Mouse (Mus musculus) intestine, postnatal 0 days (tissue): ENCODE data around the gene Rora. TPM values are rescaled to one million over a fixed set of nuclear protein-coding genes. Genes with fewer than 3 reads are reported as not detected.

ENCODE experiments used
- ATAC-seq: fragments of 200-750 bp; cut with Nextera tagmentation; 2 replicates; pipeline ENCODE4 v1.8.0; 2017; ENCODE audit warnings: mild to moderate bottlenecking, moderate TSS enrichment, moderate library complexity
- H3K27ac ChIP-seq: fragments of 300-500 bp; sonication (generic); 2 replicates; pipeline ENCODE4 v1.5.1; 2014; ENCODE audit warnings: mild to moderate bottlenecking, low read depth, low read length, moderate library complexity
- H3K27me3 ChIP-seq: fragments of 300-500 bp; sonication (generic); replicated peaks from 2 replicates; pipeline ENCODE4 v1.6.1; 2014; ENCODE audit warnings: low read length, mixed read lengths; ENCODE audit not compliant: control insufficient read depth, insufficient read depth
- H3K36me3 ChIP-seq: fragments of 300-500 bp; sonication (generic); 2 replicates; pipeline ENCODE4 v1.6.1; 2014; ENCODE audit warnings: mild to moderate bottlenecking, moderate library complexity; ENCODE audit not compliant: control insufficient read depth, insufficient read depth
- H3K4me1 ChIP-seq: fragments of 300-500 bp; sonication (generic); replicated peaks from 2 replicates; pipeline ENCODE4 v1.6.1; 2014; ENCODE audit warnings: antibody characterized with exemption, low read length, mixed read lengths; ENCODE audit not compliant: control insufficient read depth, insufficient read depth
- H3K4me2 ChIP-seq: fragments of 300-500 bp; sonication (generic); replicated peaks from 2 replicates; pipeline ENCODE4 v1.6.1; 2014; ENCODE audit warnings: low read depth, mild to moderate bottlenecking, moderate library complexity
- H3K4me3 ChIP-seq: fragments of 300-500 bp; sonication (generic); 2 replicates; pipeline ENCODE4 v1.5.1; 2014; ENCODE audit warnings: low read depth, low read length
- H3K9ac ChIP-seq: fragments of 300-500 bp; sonication (generic); 2 replicates; pipeline ENCODE4 v1.6.1; 2014; ENCODE audit warnings: mild to moderate bottlenecking, low read depth, low read length
- H3K9me3 ChIP-seq: fragments of 300-500 bp; sonication (generic); 2 replicates; pipeline ENCODE4 v1.6.1; 2016; ENCODE audit warnings: mixed run types; ENCODE audit not compliant: control insufficient read depth
- CTCF ChIP-seq: sonication (generic); IDR thresholded peaks from 2 replicates; pipeline ENCODE4 v1.5.1; 2016; ENCODE audit warnings: low read depth, mild to moderate bottlenecking, control low read depth, antibody characterized with exemption, moderate library complexity
- WGBS: fragments of 180-500 bp; shearing (Covaris S2); extraction: QIAGEN DNeasy Blood & Tissue Kit; methylation state at CpG from one replicate; pipeline ENCODE4 v1.1.7; 2014; 5-methylcytosine and 5-hydroxymethylcytosine counted together
- polyA plus RNA-seq: library from polyadenylated mRNA; unstranded; fragments of >200 nt; fragmentation: Nextera tagmentation; extraction: Ambion mirVana; gene quantifications from 2 replicates; pipeline ENCODE4 v1.2.1, GENCODE M21; 2015

Rora gene
- polyA plus RNA-seq, 1 experiment from 2014 or later = 4.7 TPM

DNA sequence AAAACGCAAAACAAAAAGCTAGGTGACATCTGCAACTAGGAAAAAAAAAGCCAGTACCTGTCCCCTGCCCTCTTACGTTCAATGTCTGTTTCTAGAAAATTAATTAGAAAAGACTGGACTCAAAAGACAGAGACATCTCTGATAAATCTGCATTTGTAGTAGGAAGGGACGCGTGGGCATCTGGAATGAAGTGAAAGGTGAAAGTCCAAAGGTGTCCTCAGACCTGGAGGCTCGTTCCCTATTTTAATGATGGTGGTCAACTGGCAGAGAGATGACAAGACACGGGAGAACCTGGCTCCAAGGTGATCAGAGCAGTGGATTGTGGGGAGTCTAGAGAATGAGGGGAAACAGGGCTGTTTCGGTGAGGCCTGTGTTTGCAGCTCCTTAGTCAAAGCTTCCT is 674.0 kb downstream of the Rora start:
- H3K4me3 ChIP-seq = no peak overlapping the region
- no peak overlapping the region for H3K9ac ChIP-seq
- H3K9me3 ChIP-seq = no peaks in the 10 kb centered on the region
- ATAC-seq = no peak
- H3K27me3 ChIP-seq = no peaks in the 10 kb centered on the region
- no peaks in the 10 kb centered on the region for H3K36me3 ChIP-seq
- WGBS = 82% methylated on average over 7 of the region's 7 CpGs
- no peak overlapping the region for H3K27ac ChIP-seq
- no peaks in the 10 kb centered on the region for H3K4me1 ChIP-seq
- no peak for TF ChIP-seq CTCF
- H3K4me2 ChIP-seq = no peak overlapping the region

DNA sequence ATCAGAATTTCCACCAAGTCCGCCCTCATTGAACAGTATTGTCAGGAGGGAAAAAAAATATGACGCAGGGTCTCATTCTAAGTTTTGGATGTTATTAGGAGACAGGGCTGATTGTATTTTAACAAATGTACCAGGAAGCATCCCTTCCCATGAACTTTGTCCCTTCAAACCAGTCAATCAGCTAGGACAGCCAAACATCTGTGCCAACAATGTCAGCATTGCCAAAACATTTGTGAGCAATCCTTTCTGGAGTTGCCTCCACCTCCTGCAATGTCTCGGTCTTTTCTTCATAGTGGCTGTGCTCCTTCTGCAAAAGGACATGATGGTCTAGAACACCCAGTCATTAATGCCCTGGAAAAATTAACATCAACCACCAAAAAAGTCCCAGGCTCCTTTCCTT is 678.2 kb downstream of the Rora start:
- ATAC-seq = no peak
- no peak overlapping the region for H3K4me2 ChIP-seq
- WGBS = 89% methylated on average over 3 of the region's 3 CpGs
- no peaks in the 10 kb centered on the region for H3K27me3 ChIP-seq
- H3K4me1 ChIP-seq = no peaks in the 10 kb centered on the region
- no peak overlapping the region for H3K4me3 ChIP-seq
- no peaks in the 10 kb centered on the region for H3K36me3 ChIP-seq
- H3K9me3 ChIP-seq = no peaks in the 10 kb centered on the region
- H3K27ac ChIP-seq = no peak overlapping the region
- no peak for TF ChIP-seq CTCF
- H3K9ac ChIP-seq = no peak overlapping the region

DNA sequence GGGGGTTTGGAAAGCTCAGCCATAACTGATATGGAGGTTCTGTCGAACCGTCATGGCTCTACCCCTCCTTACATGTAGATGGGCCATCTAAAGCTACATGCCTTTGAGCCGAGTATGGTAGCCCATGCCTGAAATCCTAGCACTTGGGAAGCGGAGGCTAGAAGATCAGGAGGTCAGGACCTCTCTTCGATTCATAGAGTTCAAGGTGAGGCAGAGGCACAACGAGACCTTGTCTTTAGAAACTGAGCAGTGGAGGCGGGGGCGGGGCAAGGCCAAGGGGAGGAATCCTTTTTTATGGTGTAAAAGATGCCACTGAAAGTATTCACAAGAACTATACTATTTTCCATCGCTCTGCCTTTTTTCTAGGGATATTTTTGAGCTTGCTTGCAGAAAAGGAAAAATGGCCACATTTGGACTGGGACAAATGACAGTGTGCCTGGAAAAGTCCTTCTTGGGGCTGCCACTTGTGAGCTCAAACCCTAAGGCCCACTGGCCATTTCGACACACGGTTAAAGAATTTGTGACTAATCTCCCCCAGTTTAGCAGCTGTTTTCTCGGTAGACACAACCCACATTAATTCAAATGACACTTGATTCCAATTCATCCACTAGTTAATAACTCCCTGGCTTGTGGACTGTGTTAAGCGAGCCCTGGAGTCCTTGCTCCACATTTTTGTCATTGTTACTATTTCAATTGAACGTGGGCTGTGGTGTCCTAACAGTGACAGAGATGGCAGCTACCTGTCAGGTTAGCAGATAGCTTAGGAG is 679.4 kb downstream of the Rora start:
- H3K4me2 ChIP-seq = no peak overlapping the region
- no peak overlapping the region for H3K9ac ChIP-seq
- 83% methylated on average over 14 of the region's 14 CpGs for WGBS
- no peak for ATAC-seq
- no peaks in the 10 kb centered on the region for H3K27me3 ChIP-seq
- no peak overlapping the region for H3K27ac ChIP-seq
- H3K9me3 ChIP-seq = no peaks in the 10 kb centered on the region
- no peak for TF ChIP-seq CTCF
- H3K4me3 ChIP-seq = no peak overlapping the region
- no peaks in the 10 kb centered on the region for H3K36me3 ChIP-seq
- no peaks in the 10 kb centered on the region for H3K4me1 ChIP-seq

DNA sequence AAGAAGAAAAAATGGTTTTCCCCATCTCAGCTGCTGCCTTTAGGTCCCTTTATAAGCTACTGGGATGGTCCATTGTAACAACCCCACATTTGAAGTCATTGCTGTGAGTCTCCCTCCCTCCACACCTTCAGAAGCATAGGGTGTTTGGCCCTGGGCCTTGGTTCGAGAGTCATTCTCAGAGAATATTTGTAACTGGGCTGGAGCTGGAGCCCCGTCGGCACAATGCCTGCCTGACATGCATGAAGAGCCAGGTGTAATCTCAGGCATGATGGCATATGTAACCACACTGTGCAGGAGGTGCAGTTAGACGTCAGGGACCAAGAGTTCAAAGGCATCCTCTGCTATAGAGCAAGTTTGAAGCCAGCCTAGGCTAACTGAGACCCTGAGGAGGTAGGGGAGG is 680.1 kb downstream of the Rora start:
- Histone ChIP-seq H3K27me3 (no peaks in the 10 kb centered on the region), H3K9ac (no peak overlapping the region), H3K4me2 (no peak overlapping the region), H3K9me3 (no peaks in the 10 kb centered on the region), H3K36me3 (no peaks in the 10 kb centered on the region), H3K4me1 (no peaks in the 10 kb centered on the region), H3K4me3 (no peak overlapping the region), H3K27ac (no peak overlapping the region)
- 80% methylated on average over 4 of the region's 4 CpGs for WGBS
- no peak for TF ChIP-seq CTCF
- ATAC-seq = no peak

DNA sequence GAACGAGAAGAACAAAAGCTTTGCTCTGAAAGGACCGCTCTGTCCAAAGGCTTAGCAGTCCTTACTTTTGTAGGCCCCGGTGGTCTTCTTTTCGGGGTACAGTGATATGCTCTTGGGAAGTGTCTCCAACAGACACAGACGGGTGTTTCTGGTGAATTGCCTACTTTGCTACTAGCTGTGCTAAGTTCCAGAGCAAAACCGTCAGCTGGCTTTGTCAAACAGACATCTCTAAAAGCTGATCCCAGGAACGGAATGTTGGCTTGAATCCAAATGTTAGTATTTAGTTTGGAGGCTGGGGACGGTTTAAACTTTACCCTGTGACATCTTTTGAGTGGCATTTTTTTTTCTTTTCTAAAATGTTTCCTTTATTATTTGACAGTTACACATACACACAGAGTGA is 680.5 kb downstream of the Rora start:
- H3K27me3 ChIP-seq = no peaks in the 10 kb centered on the region
- no peaks in the 10 kb centered on the region for H3K36me3 ChIP-seq
- H3K4me3 ChIP-seq = no peak overlapping the region
- WGBS = 46% methylated on average over 8 of the region's 8 CpGs
- no peak overlapping the region for H3K4me2 ChIP-seq
- H3K27ac ChIP-seq = no peak overlapping the region
- H3K9ac ChIP-seq = no peak overlapping the region
- H3K9me3 ChIP-seq = no peaks in the 10 kb centered on the region
- TF ChIP-seq CTCF = no peak
- no peak for ATAC-seq
- H3K4me1 ChIP-seq = no peaks in the 10 kb centered on the region

DNA sequence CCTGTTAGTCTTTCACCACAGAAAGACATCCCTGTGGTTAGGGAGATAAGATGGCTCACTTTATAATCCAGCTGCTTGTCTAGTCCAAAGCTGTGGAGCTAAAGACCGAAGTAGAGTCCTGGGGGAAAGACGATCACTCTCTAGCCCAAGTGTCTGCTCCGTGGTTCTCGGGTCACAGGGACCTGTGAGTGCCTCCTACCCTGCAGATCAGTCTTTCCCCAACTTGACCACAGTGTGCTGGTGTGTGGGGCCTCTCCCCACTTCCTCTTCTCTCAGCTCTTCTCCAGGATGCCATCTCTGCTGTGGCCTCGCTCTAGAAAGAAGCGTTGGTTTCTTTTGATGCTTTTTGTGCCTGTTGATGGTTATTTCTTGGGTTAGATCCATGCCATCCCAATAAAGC is 682.5 kb downstream of the Rora start:
- ATAC-seq = no peak
- no peak overlapping the region for H3K4me2 ChIP-seq
- no peaks in the 10 kb centered on the region for H3K9me3 ChIP-seq
- no peaks in the 10 kb centered on the region for H3K27me3 ChIP-seq
- H3K4me1 ChIP-seq = no peaks in the 10 kb centered on the region
- H3K36me3 ChIP-seq = no peaks in the 10 kb centered on the region
- no peak overlapping the region for H3K9ac ChIP-seq
- WGBS = 87% methylated on average over 6 of the region's 6 CpGs
- no peak for TF ChIP-seq CTCF
- H3K27ac ChIP-seq = no peak overlapping the region
- no peak overlapping the region for H3K4me3 ChIP-seq
